Mouse (Mus musculus): ENCODE results near the gene 9930111J21Rik2.
"Not testable (repeated sequence)": the region's sequence is repeated elsewhere in the genome, so short reads cannot be mapped to it uniquely, and the experiment has no call there.

9930111J21Rik2 gene

DNA sequence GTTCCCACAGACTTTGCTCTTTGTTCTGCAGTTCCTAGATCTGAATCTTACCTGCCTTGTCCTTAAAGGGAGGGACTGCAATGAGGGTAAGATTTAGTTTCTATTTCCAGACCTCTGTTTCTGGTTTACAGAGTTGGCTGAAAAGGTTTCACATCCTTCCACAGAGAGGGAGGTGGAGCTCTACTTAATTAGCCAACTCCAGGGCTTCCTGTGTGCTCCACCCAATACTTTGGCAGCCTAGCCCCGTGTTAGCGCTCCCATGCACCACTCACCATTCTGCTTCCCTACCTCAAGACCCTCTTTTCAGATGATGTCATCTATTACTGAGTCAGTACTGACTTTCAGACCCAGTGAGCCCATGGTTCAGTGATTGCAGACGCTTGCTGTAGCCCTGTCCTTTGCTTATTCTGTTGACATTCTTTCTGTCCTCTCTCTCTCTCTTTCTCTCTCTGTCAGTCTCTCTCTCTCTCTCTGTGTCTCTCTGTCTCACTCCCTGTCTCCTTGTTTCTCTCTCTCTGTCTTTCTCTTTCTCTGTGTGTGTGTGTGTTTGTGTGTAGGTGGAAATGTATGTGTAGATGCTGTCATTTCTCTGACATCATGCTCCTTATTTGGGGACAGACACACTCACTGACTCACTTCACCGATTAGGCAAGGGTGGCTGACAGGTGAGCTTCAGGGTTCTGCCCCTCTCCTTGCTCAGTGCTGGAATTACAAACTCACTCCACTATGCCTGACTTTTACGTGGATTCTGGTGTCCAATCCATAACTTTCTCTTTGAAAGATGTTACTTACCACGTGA lies at the start of gene 9930111J21Rik2:
TSS of gene 9930111J21Rik2 (minus strand) at position 150 of the 799 bp plus-strand sequence.
- not testable (repeated sequence) for DNase-seq (ENCODE audit: low spot score)

DNA sequence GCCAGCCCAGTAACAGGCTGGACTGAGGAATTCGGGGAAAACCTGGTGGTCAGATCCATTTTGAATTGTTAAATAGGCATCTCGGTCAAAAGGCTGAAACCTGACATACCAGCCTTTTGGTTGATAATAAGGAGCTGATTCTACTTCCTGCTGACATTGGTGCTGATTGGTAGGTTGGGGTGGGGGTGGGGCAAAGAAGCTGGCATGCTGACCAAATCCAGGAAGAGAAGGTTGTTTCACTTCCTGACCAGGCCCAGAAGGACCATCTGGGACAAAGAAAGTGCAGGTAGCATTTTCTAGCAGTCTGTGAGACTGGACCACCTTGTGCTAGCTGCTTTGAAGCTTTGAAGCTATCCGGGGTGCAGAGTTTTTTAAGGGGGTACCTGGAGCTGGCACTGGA lies 49.4 kb upstream of the 9930111J21Rik2 start:
- no peak for DNase-seq (ENCODE audit: low spot score)

DNA sequence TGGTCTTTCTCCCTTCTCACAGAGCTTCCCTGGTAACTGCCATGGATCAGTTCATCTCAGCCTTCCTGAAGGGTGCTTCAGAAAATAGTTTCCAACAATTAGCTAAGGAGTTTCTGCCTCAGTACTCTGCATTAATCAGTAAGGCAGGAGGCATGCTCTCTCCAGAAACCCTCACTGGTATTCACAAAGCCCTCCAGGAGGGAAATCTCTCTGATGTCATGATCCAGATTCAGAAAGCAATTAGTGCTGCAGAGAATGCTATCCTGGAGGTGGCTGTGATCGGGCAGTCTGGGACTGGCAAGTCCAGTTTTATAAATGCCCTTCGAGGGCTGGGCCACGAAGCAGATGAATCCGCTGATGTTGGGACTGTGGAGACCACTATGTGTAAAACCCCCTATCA lies 44.3 kb upstream of the 9930111J21Rik2 start:
- DNase-seq (ENCODE audit: low spot score) = no peak

DNA sequence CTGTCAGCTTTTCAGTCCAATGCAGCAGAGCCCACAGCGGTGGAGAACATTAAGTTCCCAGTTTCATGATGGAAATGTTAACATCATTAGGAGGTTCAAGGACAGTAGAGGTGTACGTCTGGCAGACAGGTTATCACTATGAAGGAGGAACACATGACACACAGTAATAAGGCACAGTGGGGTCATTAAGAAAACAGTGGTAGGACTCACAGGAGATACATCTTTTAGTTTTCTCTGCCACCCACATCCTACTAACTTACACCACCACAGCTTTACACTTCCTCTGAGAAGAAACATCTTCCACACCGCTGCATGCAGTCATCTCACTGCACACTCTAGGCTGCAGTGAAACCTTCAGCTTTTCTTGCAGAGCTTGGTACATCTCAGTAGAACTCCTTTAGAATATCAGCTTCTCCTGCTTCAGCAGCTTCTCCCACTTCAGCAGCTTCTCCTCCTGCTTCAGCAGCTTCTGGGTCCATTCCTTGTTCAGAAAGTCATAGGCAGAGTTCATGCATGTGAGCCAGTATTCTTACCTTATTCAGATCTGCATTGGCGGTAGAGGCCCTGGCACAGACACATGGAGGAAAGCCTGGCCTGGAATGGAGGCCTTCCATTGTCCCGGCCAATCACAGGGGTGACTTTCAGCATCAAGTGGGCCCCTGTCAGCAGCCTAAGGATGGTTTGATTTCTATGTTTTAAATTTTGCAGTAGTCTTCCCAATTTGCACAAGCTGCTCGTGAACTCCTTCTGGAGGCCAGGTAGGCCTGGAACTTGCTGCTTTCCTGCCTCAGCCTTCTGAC lies 43.0 kb upstream of the 9930111J21Rik2 start:
- DNase-seq (ENCODE audit: low spot score) = no peak

DNA sequence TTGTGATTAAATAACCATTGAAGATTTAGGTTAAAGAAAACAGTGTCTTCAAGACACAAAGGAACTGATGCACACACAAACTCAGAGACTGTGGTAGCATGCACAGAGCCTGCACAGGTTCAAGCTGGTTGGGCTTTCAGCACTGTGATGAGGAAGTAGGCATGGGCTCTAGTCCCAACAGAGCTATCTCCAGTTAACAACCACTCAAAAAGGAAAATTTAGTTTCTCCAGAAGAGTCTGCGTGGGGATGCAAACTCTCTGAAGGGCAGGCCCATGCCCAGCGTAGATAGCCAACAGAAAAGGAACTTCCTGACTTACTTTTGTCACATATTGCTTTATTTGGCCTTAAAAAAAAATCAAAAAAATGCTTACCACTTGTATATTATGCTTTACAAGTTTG lies 41.7 kb upstream of the 9930111J21Rik2 start:
- DNase-seq (ENCODE audit: low spot score) = no peak

DNA sequence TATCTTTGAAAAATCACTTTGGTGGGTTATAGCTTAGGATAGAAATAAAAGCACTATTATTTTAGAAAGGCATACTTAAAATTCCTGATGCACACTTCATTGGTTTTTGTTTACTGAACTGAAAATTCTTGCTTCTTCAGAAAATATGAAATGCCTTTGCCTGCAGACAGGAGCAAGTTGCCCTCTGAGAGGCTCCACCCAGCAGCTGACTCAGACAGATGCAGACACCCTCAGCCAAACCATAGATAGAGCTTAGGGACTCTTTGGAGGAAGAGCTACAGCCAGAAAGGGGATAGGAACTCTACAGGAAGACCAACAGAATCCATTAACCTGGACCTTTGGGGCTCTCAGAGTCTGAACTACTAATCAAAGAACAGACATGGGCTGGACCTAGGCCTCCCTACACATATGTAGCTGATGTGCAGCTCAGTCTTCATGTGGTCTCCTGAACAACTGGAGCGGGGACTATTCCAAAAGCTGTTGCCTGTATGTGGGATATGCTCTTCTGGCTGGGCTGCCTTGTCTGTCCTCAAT lies 41.1 kb upstream of the 9930111J21Rik2 start:
- no peak for DNase-seq (ENCODE audit: low spot score)

DNA sequence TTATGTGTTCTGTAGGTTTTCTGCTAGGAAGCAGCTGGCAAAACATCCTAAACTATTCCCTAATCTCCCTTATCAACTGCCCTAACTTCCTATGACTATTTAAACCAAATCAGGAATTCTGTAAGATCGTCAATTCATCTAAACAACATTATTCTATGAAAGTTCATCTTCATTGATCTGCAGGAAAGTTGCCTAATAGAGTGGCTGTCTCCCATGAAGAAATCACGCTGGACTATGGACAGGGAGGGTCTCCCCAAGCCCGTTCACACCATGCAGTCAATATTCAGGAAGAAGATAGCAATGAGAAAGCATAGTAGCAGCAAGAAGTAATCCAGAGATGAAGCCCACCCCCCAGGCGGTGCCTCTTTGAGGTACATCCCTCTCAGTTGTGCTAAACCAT lies 40.1 kb upstream of the 9930111J21Rik2 start:
- DNase-seq (ENCODE audit: low spot score) = no peak

DNA sequence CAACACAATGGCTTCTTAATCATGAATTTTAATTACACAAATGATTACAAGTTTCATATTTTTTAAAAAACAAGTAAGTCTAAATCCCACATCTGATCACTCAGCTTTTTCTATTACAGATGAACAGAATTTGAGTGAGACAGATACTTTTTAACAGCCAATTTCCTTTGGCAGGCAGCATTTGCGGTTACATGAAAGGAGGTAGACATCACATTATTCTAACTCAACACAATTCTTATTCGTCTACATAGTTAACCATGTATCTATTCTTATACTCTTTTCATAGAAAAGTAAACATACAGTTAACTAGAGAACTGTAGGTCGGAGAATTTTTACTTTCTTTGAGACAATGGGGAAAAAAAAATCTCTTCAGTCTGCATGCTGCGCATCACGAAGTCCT lies 39.5 kb upstream of the 9930111J21Rik2 start:
- no peak for DNase-seq (ENCODE audit: low spot score)

DNA sequence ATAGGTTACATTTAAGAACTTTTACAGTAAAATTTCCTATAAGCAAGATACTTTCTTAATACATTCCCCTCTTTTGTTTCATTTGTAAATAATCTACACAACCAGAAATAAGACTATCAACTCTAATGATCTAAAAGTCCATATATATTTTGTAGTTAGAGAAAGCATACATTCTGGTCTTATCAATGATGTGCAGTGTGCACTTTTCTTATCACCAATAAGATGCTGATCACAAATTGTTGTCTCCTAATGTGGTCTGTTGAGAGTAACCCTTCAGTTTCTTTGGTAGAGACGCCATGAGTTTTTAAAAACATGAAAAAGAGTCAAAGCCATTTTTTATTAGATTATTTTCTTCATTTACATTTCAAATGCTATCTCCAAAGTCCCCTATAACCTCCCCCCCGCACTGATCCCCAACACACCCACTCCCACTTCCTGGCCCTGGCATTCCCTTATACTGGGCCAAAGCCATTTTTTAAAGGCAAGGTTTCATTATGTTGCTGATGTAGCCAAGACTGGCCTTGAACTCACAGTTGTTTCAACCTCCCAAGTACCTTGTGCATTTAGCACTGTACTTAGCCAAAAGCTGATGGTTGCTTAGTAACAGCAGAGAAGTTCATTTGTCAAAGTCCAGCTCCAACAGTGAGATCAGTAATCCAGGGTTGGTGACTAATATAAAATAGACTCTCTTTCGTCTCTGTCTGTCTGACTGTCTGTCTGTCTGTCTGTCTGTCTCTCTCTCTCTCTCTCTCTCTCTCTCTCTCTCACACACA lies 38.9 kb upstream of the 9930111J21Rik2 start:
- no peak for DNase-seq (ENCODE audit: low spot score)

DNA sequence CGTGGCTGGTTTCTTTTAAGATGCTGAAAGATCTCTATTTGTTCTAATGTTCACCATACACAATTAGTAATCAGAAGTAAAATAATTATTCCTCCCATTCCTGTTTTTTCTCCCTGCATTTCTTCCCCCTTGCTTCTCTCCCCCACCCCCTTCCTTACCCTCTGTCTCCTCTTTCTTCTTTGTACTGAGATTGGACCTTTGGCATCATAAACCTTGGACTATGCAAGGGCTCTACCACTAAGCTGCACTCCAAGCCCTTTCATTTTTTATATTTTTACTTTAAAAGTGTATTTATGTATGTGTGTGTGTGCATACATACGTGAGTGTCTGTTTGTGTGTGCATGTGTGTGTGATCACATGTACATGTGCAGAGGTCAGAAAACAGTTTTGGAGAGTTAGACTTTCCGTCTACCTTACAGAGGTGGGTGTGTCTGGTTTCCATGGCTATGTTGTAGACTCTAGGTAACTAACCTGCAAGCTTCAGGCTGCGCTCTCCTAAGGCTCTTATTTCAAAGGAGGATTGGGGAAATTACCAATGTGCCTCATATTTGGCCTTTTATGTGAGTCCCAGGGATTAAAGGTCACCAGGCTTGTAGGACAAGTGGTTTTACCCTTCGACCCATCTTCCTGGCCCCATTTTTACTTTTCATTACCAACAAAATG lies 38.1 kb upstream of the 9930111J21Rik2 start:
- no peak for DNase-seq (ENCODE audit: low spot score)

DNA sequence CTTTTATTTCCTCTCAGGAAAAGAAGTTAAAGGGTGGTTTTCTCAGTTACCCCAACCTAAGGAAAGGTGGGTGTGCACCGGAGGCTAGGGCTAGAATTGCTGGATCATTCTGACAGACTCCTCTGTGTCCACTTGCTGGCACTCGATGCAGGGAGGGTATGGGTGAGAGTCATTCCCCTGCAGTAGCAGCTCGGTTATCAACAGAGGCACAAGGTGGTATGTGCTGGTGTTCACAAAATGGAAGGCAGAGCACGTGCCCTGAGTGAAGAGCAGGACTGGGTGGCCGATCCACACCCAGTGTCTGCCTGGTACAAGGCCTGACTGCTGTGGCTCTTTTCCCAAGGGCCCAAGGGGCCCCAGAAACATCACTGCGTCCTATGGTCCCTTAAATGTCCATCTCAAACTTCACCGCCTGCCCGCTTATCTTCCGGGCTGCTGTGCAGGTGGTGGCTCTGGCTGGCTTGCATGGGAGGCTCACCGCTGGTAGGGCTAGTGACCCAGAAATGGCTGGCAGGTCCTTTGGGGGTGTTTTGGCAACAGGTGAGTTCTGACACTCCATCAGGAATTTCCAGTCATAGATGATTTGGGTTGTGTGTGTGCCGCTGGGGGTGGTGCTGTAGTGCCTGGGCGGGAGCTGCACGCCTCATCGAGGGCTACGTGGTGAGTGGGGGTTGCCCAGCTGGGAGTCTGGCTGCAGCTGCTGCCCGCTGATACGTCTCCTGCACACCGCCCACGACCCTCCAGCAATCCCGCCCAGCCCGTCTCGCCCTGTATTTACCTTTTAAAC lies 37.0 kb upstream of the 9930111J21Rik2 start:
- peak; percentile 18 for DNase-seq (ENCODE audit: low spot score)

DNA sequence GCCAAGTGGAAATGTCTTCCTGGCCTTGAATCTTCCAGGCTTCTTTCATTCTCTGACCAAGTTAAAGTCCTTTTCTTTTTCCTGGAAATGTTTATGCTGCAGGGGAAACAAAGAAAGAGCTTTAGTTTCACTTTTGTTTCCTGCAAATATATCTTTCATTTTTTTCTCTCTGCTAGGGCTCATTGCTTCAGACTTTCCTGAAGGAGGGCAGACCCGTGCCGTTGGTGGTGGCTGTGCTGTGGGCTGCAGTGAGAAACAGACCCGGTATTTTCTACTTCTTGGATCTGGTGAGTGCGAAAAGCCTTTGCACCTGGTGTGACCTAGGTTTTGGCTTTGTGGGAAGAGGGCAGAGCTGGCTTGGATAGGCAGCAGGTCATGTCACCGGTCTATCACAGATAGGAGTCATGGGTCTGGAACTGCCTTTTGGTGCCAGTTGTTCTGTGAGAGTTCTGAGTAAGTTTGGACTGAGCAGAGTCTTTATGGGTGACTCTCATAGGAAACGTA lies 35.9 kb upstream of the 9930111J21Rik2 start:
- DNase-seq (ENCODE audit: low spot score) = no peak

DNA sequence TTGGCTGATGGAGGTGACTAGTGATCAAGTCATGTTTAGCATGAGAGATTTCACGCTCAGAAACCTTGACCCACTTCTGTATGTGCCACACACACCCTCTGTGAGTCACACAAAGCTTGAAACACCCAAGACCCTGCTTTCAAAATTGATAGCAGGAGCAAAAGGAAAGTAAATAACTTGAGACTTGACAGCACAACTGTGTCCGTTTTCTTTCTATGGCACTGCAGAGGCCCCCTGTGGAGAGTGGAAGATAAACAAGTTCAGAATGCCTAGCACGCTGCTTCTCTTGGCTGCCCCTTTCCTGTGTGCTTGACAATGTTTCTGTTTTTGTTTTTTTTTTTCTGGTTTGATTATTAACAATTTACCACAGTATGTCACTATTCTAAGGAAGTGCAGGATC lies 33.8 kb upstream of the 9930111J21Rik2 start:
- DNase-seq (ENCODE audit: low spot score) = no peak

DNA sequence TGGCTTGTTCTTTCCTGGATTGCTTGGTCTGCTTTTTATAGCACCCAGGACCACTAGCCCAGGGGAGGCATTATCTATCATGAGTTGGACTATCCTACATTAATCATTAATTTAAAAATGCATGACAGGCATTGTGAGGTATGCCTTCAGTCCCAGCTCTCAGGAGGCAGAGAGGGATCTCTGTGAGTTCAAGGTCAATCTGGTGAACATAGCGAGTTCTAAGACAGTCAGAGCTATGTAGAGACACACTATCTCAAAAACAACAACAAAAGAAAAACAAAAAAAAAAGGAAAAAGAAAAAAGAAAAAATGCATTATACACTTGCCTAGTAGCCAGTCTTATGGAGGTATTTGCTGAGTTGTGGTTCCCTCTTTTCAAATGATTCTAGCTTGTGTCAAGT lies 33.3 kb upstream of the 9930111J21Rik2 start:
- DNase-seq (ENCODE audit: low spot score) = no peak

DNA sequence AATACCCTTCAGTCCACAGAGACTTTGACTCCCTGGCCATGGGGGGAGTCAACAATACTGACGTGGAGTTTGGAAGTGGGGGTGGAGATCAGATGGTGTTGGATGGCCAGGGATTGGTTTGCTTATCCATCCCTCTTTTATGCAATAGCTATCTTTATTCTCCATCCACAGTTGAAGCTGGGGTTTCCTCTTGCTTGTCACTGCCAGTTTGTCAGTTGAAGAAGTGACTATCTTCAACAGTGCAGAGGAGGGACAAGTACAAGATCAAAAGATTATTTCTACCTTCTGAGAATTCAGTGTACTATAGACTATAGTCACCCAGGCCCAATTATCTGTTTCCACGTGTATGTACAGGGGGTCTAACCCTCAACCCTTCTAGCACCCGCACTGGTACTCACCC lies 32.8 kb upstream of the 9930111J21Rik2 start:
- no peak for DNase-seq (ENCODE audit: low spot score)

DNA sequence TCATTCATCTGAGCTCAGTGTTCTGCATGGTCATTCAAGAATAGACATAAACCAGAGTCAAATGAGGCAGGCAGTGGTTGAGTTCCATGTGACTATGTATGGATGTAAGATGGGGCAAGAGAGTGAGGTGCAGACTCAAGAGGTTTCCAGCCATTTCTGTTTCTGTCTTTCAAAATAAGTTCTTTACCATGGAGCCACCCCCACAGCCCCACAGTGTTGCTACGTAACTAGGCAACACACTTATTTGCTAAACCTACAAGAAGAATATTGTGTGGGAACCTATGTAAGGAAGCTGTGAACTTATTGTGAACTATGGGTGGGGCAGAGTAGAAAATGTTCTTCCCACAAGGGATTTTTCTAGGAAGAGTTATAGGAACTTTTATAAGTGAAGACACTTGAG lies 32.1 kb upstream of the 9930111J21Rik2 start:
- no peak for DNase-seq (ENCODE audit: low spot score)

DNA sequence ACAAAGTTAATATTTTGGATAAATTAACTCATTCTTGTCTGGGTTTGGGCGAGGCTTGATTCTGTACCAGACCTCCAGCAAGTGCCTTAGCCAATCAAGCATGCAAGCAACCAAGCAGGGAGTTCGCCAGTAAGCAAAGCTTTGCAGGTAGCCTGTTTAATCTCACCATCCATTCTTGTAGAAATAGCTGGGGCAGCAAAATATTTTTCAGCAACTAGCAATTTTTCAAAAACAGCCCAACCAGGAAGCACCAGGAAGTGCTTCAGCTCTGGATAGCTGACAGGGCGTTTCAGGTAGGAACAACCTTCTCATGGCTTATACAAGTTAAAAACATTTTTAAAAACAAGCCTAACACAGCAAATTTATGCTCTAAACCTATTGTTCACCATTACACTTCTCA lies 30.8 kb upstream of the 9930111J21Rik2 start:
- no peak for DNase-seq (ENCODE audit: low spot score)

DNA sequence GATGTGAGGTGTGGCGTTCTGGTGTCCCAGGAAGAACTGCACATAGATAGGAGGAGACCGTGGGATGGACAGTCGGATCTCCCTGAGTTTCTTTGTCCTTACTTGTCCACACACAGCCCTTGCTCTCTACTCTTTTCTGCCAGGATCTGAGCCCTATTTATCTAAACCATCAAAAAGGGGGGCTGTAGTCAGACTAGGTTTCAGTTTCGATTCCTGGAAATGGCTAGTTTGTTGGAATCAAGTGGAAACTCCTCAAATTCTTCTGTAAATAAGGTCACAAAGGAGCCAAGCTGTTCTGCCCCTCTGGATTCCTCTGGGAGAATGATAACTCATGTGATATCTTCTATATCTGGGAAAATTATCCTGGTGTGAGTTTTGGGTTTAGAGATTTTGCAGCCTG lies 30.3 kb upstream of the 9930111J21Rik2 start:
- no peak for DNase-seq (ENCODE audit: low spot score)

DNA sequence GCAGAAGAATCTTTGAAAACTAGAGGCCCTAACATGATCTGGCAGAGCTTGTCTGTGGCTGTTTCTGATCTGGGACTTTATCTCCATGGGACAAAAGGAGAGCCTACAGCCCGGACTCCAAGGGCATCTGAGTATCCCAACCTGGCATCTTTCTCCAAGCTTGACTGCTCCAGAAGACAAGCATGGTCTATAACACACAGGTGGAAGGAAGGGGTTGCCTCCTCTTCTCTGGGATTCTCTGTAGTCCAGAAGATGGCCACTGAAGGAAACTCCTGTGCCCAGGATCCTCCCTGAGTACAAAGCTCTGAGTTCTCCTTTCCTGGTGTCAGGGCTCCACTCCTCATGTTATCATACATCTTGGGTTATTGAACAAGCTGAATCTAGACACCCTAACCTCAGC lies 29.6 kb upstream of the 9930111J21Rik2 start:
- no peak for DNase-seq (ENCODE audit: low spot score)

DNA sequence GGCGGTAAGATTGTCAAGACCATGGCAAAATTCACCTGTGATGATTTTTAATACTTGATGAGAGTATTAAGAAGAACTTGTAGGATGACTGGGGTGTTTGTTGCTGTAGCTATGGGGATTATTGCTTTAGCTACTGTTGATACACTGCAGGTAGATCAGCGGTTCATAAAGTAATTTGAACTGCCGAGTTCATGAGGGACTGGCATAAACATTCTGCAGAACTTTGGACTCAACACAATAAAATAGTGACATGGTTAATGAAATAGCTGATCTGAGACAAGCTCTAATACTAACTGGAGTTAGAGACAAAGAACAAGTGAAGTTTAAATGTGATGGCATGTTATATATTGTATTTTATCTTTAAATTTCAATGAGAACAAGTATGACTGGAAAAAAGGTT lies 27.7 kb upstream of the 9930111J21Rik2 start:
- DNase-seq (ENCODE audit: low spot score) = no peak

DNA sequence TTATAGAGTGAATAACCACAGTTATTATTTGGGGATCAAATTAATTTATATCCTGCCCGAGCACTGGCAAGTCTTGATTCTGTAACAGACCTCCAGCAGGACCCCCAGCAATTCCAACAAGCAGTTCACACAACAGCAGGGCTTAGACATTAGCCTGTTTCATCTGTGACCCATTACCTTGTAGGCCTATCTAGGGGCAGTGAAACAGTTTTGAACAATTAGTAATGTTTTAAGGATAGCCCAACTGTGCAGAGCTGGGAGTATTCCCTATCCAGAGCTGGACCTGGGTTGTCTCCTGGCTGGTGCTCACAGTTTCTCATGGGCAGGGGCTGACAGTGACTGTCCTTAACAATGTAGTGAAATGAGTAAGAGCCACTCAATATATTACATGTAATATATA lies 26.0 kb upstream of the 9930111J21Rik2 start:
- DNase-seq (ENCODE audit: low spot score) = no peak
